Mouse (Mus musculus) heart, adult 2 months (tissue): ENCODE results near the gene Togaram1. TPM values are rescaled to one million over a fixed set of nuclear protein-coding genes. Genes with fewer than 3 reads are reported as not detected.
A peak's percentile ranks its signal among the peaks of the same experiment; 100 is the strongest.

Experiments
- DNase-seq, 2 experiments: peaks; one replicate each; pipeline ENCODE4 v3.0.0; 2021
- H3K27ac ChIP-seq: fragments of 200-600 bp; 2 replicates; pipeline ENCODE4 v1.8.1; 2022
- H3K27me3 ChIP-seq: fragments of 200-500 bp; 2 replicates; pipeline ENCODE4 v1.6.1; 2012; ENCODE audit warnings: mild to moderate bottlenecking, low read length, inconsistent platforms, mixed read lengths; ENCODE audit not compliant: control insufficient read depth, insufficient read depth
- H3K36me3 ChIP-seq: fragments of 200-500 bp; 2 replicates; pipeline ENCODE4 v1.6.1; 2012; ENCODE audit warnings: low read length, inconsistent platforms; ENCODE audit not compliant: control insufficient read depth, insufficient read depth
- H3K4me1 ChIP-seq: fragments of 200-500 bp; 2 replicates; pipeline ENCODE4 v1.6.1; 2011; ENCODE audit warnings: low read length; ENCODE audit not compliant: control insufficient read depth, insufficient read depth
- H3K4me3 ChIP-seq: fragments of 200-600 bp; 2 replicates; pipeline ENCODE4 v1.8.1; 2022
- H3K79me2 ChIP-seq: fragments of 200-500 bp; replicated peaks from 2 replicates; pipeline ENCODE4 v1.6.1; 2012; ENCODE audit warnings: mild to moderate bottlenecking, inconsistent platforms, low read length, moderate library complexity, mixed read lengths; ENCODE audit not compliant: control insufficient read depth, insufficient read depth
- H3K9ac ChIP-seq: fragments of 200-500 bp; 2 replicates; pipeline ENCODE4 v1.6.1; 2012; ENCODE audit warnings: low read depth, mild to moderate bottlenecking, control low read depth, inconsistent platforms, low read length, mixed read lengths
- CTCF ChIP-seq: fragments of 200-600 bp; IDR thresholded peaks from 2 replicates; pipeline ENCODE4 v1.8.1; 2022; ENCODE audit warnings: antibody characterized with exemption, mild to moderate bottlenecking, moderate library complexity
- EP300 ChIP-seq: fragments of 200-500 bp; IDR thresholded peaks from 2 replicates; pipeline ENCODE4 v1.6.1; 2011; ENCODE audit warnings: low read depth, low read length, control low read depth; ENCODE audit not compliant: insufficient read depth
- POLR2A ChIP-seq: fragments of 200-500 bp; IDR thresholded peaks from 2 replicates; pipeline ENCODE4 v1.6.1; 2011; ENCODE audit warnings: mild to moderate bottlenecking, low read depth, low read length, control low read depth; ENCODE audit not compliant: insufficient read depth
- WGBS: fragments of 180-500 bp; shearing (Covaris S2); methylation state at CpG from one replicate; pipeline ENCODE4 v1.1.7; 2018; 5-methylcytosine and 5-hydroxymethylcytosine counted together
- intact Hi-C: fragments of 180-260 bp; cut with DNase I; formaldehyde crosslinking; loops from one replicate; pipeline ENCODE4 v1.15.1; 2025
- polyA plus RNA-seq: library from polyadenylated mRNA; depleted of rRNA; stranded (reverse); fragments of >200 nt; gene quantifications from 2 replicates; pipeline ENCODE4 v1.2.3, GENCODE M21; 2012
- total RNA-seq, 2 experiments: library from RNA; stranded (reverse); gene quantifications; 2 replicates each; pipeline ENCODE4 v1.2.3; 2021

The Togaram1 gene
- total and polyA plus RNA-seq, 3 experiments = 2.6 to 10.0 (median 9.7) TPM

DNA sequence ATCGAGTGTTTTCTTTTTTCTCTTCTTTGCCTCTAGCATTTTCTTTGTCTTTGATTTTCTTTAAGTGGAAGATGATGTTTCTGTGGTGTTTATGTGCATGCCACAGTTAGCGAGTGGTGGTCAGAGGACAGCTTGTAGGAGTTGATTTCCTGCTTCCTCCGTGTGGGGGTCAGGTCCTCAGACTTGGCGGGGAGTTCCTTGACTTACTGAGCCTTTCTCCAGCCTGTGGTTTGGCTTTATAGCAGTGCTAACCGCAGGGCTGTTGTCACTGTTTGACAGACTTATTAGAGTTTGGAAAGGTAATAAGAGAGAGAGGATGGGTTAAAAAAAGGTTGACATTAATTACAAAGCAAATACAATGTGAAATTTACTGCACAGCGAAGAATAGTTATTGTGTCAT is 10.0 kb downstream of the Togaram1 start:
- intact Hi-C loops = loop anchor here (5.0 kb wide), 1 partner anchor 192 kb away; no protein-coding TSS in a partner anchor
- Histone ChIP-seq H3K9ac (no peak overlapping the region), H3K27me3 (no peaks in the 10 kb centered on the region), H3K27ac (no peak overlapping the region), H3K4me3 (no peak overlapping the region), H3K36me3 (peaks cover 20% of the 10 kb centered on the region), H3K79me2 (peaks cover 4% of the 10 kb centered on the region), H3K4me1 (peaks cover 4% of the 10 kb centered on the region)
- TF ChIP-seq EP300 (no peak), CTCF (no peak), POLR2A (no peak)
- DNase-seq = no peak
- 39% methylated on average over 6 of the region's 6 CpGs for WGBS

DNA sequence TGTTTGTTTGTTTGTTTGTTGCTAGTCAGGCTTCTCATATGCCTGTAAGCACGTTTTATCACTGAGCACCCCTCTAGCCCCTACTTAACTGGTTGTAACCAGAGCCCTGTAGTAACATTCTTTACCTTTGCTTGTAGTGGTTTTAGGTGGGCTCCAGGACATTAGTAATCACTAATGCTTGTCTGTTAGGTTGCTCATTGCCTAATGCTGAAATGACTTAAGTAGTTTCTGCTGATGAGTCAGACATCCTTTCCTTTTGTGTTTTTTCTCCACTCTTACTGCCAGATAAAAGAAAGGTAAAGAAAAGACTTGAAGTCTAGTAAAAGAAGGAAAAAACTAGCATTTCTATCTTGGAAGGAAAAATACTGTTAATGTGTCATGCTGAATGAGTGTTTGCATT is 10.6 kb downstream of the Togaram1 start:
- intact Hi-C loops = loop anchor here (5.0 kb wide), 1 partner anchor 191 kb away; no protein-coding TSS in a partner anchor
- no peak for DNase-seq
- peaks cover 4% of the 10 kb centered on the region for H3K79me2 ChIP-seq
- H3K4me1 ChIP-seq = peaks cover 2% of the 10 kb centered on the region
- WGBS = 50% methylated on average over 1 of the region's 1 CpGs
- no peaks in the 10 kb centered on the region for H3K27me3 ChIP-seq
- TF ChIP-seq CTCF (no peak), POLR2A (no peak), EP300 (no peak)
- peaks cover 15% of the 10 kb centered on the region for H3K36me3 ChIP-seq
- no peak overlapping the region for H3K9ac ChIP-seq
- H3K4me3 ChIP-seq = no peak overlapping the region
- H3K27ac ChIP-seq = no peak overlapping the region

DNA sequence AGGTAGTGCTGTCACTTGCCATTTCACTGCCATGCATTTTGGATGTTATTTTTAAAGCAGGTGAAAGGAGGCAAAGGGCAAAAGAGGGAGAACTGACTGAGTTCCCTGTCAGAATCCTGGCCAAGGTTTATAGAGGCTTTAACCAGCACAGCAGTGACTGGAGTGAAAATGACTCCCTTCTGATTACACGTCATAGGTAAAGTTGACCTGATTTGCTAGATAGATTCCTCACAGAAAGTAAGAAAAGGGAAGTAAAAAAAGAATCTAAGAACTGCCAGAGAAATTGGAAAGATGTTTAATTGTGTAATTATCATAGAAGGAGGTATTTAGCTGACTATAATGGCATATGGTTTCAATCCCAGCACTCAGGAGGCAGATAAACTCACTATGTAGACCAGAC is 11.9 kb downstream of the Togaram1 start:
- no peaks in the 10 kb centered on the region; the same call in 1 of the 2 replicates for H3K4me1 ChIP-seq
- H3K79me2 ChIP-seq = peaks cover 1% of the 10 kb centered on the region
- intact Hi-C loops = loop anchor here (5.0 kb wide), 1 partner anchor 190 kb away; no protein-coding TSS in a partner anchor
- H3K27ac ChIP-seq = no peak overlapping the region
- H3K4me3 ChIP-seq = no peak overlapping the region
- 84% methylated on average over 1 of the region's 1 CpGs for WGBS
- no peak for TF ChIP-seq CTCF
- no peak for TF ChIP-seq POLR2A
- no peak for TF ChIP-seq EP300
- no peak overlapping the region for H3K9ac ChIP-seq
- no peak for DNase-seq
- H3K36me3 ChIP-seq = peaks cover 10% of the 10 kb centered on the region
- H3K27me3 ChIP-seq = no peaks in the 10 kb centered on the region

- H3K9ac ChIP-seq = no peak overlapping the region
- 85% methylated on average over 3 of the region's 3 CpGs for WGBS
- H3K27ac ChIP-seq = no peak overlapping the region
- peaks cover 1% of the 10 kb centered on the region; the same call in 1 of the 2 replicates for H3K36me3 ChIP-seq
- H3K79me2 ChIP-seq = no peaks in the 10 kb centered on the region
- H3K27me3 ChIP-seq = no peaks in the 10 kb centered on the region
- DNase-seq = no peak
- intact Hi-C loops = no loop called here
- no peaks in the 10 kb centered on the region for H3K4me1 ChIP-seq
- H3K4me3 ChIP-seq = no peak overlapping the region
- TF ChIP-seq CTCF (no peak), EP300 (no peak), POLR2A (no peak)
Measured at GRCm38 (mm10) chr12:65007725-65008124, 42.1 kb downstream of the Togaram1 start.

DNA sequence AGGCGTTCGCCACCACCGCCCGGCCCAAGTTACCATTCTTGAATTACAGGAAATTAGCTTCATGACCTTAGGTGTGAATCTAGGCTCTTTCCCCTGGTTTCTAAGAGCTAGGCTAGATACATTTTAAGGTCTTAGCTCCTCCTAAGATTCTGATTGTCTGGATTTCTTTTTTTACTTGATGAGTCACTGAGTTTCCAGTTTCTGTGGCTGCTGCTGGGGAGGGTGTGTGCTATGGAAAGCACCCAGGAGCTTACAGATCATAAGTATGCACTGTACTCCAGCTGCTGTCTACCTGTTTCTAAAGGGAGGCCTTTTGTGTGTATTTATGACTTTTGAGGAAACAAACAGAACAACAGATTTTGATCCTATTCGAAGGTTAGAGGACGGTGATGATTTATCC is 57.2 kb downstream of the Togaram1 start:
- H3K4me1 ChIP-seq = no peaks in the 10 kb centered on the region
- no peak overlapping the region for H3K9ac ChIP-seq
- H3K36me3 ChIP-seq = peaks cover 4% of the 10 kb centered on the region; the same call in 1 of the 2 replicates
- H3K27me3 ChIP-seq = no peaks in the 10 kb centered on the region
- intact Hi-C loops = no loop called here
- 98% methylated on average over 6 of the region's 6 CpGs for WGBS
- no peak for DNase-seq
- no peak for TF ChIP-seq EP300
- TF ChIP-seq CTCF = no peak
- no peak for TF ChIP-seq POLR2A
- H3K4me3 ChIP-seq = no peak overlapping the region
- no peaks in the 10 kb centered on the region for H3K79me2 ChIP-seq
- H3K27ac ChIP-seq = no peak overlapping the region

DNA sequence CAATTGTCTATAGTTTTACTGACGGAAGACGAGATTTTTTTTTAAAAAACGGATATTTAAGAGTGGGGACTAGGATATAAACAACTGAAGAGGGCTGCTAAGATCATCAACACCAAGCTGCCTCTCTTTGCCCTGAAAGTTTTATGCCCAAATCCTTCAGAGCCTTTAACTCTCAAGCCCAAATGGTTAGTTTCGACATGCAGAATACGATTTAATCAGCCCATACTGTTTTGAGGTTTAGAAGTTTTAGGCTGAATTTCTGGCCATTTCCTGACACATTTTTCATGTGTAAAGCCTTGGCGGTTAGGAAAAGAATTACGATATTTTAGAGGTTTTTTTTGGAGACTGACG is 70.2 kb downstream of the Togaram1 start:
- intact Hi-C loops = loop anchor here (5.0 kb wide), 2 partner anchors 36 to 69 kb away; partner anchors contain the start of genes Fkbp3, Klhl28 and Togaram1
- TF ChIP-seq EP300 (no peak), POLR2A (no peak), CTCF (no peak)
- Histone ChIP-seq H3K9ac (peak overlapping the region; percentile 10; the same call in 1 of the 2 replicates), H3K27ac (peak overlapping the region; percentile 96), H3K79me2 (peaks cover 7% of the 10 kb centered on the region), H3K4me3 (peak overlapping the region; percentile 96), H3K27me3 (no peaks in the 10 kb centered on the region), H3K4me1 (peaks cover 11% of the 10 kb centered on the region), H3K36me3 (peaks cover 24% of the 10 kb centered on the region)
- no peak for DNase-seq
- WGBS = 45% methylated on average over 8 of the region's 8 CpGs
